ENCODE assay signal across 10 mouse cellular contexts in the genomic region with DNA sequence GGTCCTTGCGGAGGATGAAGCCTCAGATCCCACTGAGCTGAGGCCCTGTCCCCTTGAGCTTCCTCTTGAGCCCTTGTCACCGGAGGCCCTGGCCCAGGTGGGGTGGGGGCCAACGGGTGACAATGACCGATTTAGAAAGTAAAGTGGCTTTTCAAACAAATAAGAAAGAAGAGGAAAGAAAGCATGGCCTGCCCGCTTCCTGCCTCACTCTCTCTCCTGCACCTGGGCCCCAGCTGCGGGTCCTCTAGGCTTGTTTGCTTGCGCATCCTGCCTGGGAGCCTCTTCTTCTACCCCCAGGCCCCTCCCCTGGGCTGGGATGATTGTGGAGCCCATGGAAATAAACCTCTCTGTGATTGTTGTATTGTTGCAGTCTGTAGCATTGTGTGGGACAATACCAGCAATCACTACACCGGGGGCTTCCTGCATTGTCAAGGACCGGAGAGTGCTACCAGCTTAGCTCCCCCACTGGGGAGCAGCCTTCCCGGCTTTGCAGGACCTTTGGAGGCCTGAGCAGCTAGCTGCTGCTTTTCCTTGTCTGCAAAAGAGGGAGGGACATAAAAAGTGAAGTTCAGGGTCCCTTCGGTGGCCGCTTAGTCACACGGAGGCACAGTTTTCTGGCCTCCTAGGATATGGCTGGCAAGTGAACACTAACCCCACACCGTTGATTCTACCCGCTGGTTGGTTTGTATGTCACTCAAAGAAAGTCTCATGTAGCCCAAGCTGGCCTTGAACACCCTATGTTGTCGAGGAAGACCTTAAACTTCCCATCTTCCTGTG. TPM values are rescaled to one million over a fixed set of nuclear protein-coding genes. Genes with fewer than 3 reads are reported as not detected.
DNase-seq lines count a peak whose midpoint lies in the region; ATAC-seq and TF ChIP-seq lines count a peak whose summit lies in the region.
"Had no signal": no experiment of that assay in that cellular context is flagged by ENCODE, and none has a peak within 500 bp of the region (broad histone marks: within the 10 kb centered on the region; RNA-seq: fewer than 3 reads in every experiment).

No protein-coding gene starts in this region.

- ATAC-seq in hindbrain, embryonic 12.5 days (ENCODE audit: low FRiP score), result no peak
- ATAC-seq in hindbrain, embryonic 16.5 days, result no peak
- peak; percentile 82 for ATAC-seq in CD4-positive, CD25-positive, alpha-beta regulatory T cell, adult 4 months
- ATAC-seq in neutrophil, adult 5-6 weeks (ENCODE audit: extremely low read depth, insufficient number of reproducible peaks, low FRiP score, poor library complexity, severe bottlenecking), result peak; percentile 13
- ATAC-seq in forebrain, embryonic 12.5 days (ENCODE audit: low FRiP score), result no peak
- ATAC-seq: forebrain, postnatal 0 days had no signal

- 31% methylated on average over 16 of the region's 16 CpGs for WGBS in hindbrain, embryonic 12.5 days
- 35% methylated on average over 16 of the region's 16 CpGs for WGBS in hindbrain, embryonic 16.5 days
- 22% methylated on average over 16 of the region's 16 CpGs for WGBS in forebrain, embryonic 12.5 days

- TF ChIP-seq CTCF in brain, embryonic 14.5 days (IDR thresholded peaks at IDR 0.05; ENCODE audit: borderline replicate concordance, extremely low read depth, insufficient read depth, insufficient read length), result no peak

- H3K27me3 ChIP-seq in hindbrain, embryonic 12.5 days, result no peaks in the 10 kb centered on the region
- no peaks in the 10 kb centered on the region for H3K27me3 ChIP-seq in hindbrain, embryonic 16.5 days (replicated peaks; ENCODE audit: control insufficient read depth, insufficient read depth, low read length)
- H3K27me3 ChIP-seq in forebrain, embryonic 12.5 days, result no peaks in the 10 kb centered on the region

- 0 out of 2 replicates have a peak overlapping the region, but pooled peaks have one; percentile 13 for H3K9ac ChIP-seq in hindbrain, embryonic 12.5 days
- no peak overlapping the region for H3K9ac ChIP-seq in hindbrain, embryonic 16.5 days (ENCODE audit: low read depth, low read length)
- no peak overlapping the region for H3K9ac ChIP-seq in forebrain, embryonic 12.5 days
- H3K9ac ChIP-seq: forebrain, postnatal 0 days had no signal

- H3K4me2 ChIP-seq in hindbrain, embryonic 12.5 days (replicated peaks), result no peak overlapping the region
- H3K4me2 ChIP-seq in hindbrain, embryonic 16.5 days (ENCODE audit: low read length), result no peak overlapping the region
- H3K4me2 ChIP-seq in forebrain, embryonic 12.5 days, result no peak overlapping the region

- no peaks in the 10 kb centered on the region for H3K36me3 ChIP-seq in hindbrain, embryonic 12.5 days
- no peaks in the 10 kb centered on the region for H3K36me3 ChIP-seq in hindbrain, embryonic 16.5 days (ENCODE audit: control insufficient read depth, insufficient read depth, low read length)
- no peaks in the 10 kb centered on the region for H3K36me3 ChIP-seq in forebrain, embryonic 12.5 days (replicated peaks)

- no peaks in the 10 kb centered on the region for H3K9me3 ChIP-seq in hindbrain, embryonic 12.5 days (replicated peaks)
- H3K9me3 ChIP-seq in hindbrain, embryonic 16.5 days (ENCODE audit: control insufficient read depth, low read length), result 0 out of 2 replicates have a peak, but pooled peaks cover 2% of the 10 kb centered on the region
- H3K9me3 ChIP-seq in forebrain, embryonic 12.5 days, result no peaks in the 10 kb centered on the region

- H3K4me3 ChIP-seq in hindbrain, embryonic 12.5 days, result no peak overlapping the region
- H3K4me3 ChIP-seq in hindbrain, embryonic 16.5 days (ENCODE audit: low read length), result no peak overlapping the region
- H3K4me3 ChIP-seq in forebrain, embryonic 12.5 days (replicated peaks), result no peak overlapping the region

- H3K4me1 ChIP-seq in hindbrain, embryonic 12.5 days, result peaks cover 6% of the 10 kb centered on the region
- H3K4me1 ChIP-seq in hindbrain, embryonic 16.5 days (ENCODE audit: control insufficient read depth, insufficient read depth, low read depth, low read length), result no peaks in the 10 kb centered on the region
- H3K4me1 ChIP-seq in forebrain, embryonic 12.5 days, result peaks cover 11% of the 10 kb centered on the region

- H3K27ac ChIP-seq in hindbrain, embryonic 12.5 days, result no peak overlapping the region
- H3K27ac ChIP-seq in hindbrain, embryonic 16.5 days (ENCODE audit: low read depth, low read length), result no peak overlapping the region
- no peak overlapping the region for H3K27ac ChIP-seq in forebrain, embryonic 12.5 days

- TF ChIP-seq POLR2A in brain, embryonic 14.5 days (IDR thresholded peaks at IDR 0.05; ENCODE audit: borderline replicate concordance, extremely low read depth, insufficient read depth, insufficient read length, poor library complexity, severe bottlenecking), result no peak

- peak; percentile 17 for DNase-seq in brain, embryonic 14.5 days (ENCODE audit: low read depth)
- DNase-seq in layer of hippocampus, postnatal 36 days, result no peak
- DNase-seq in layer of hippocampus, adult 18-20 months (ENCODE audit: low spot score in 2 of 2), result no peak
- DNase-seq: forebrain, postnatal 0 days; layer of hippocampus, adult 9-11 months had no signal

RNA-seq across cellular contexts. Expression of gene Rpl11, which starts 35.9 kb away (rescaled TPM):
- 277 and 292 TPM in 2 replicates for polyA plus RNA-seq in hindbrain, embryonic 12.5 days (2016; fragmentation: Nextera tagmentation; extraction: Ambion mirVana)
- 233 and 244 TPM in 2 replicates for polyA plus RNA-seq in hindbrain, embryonic 16.5 days (2015; fragmentation: Nextera tagmentation; extraction: Ambion mirVana)
- polyA plus RNA-seq in CD4-positive, CD25-positive, alpha-beta regulatory T cell, adult 4 months (2017; shearing (Covaris generic)), result 1,000 to 10,000 TPM in 1 of 2 experiments, 100 to 1,000 TPM in 1; 954 to 1,576 TPM
- 818 and 948 TPM in 2 replicates for polyA plus RNA-seq in brain, embryonic 14.5 days (2012; rRNA removed)
- total RNA-seq in neutrophil, adult 5-6 weeks (2017), result 333 and 414 TPM in 2 replicates
- total RNA-seq in layer of hippocampus, postnatal 36 days (2021), result 100 to 1,000 TPM; 284 to 295 TPM
- 100 to 1,000 TPM; 306 to 330 TPM for total RNA-seq in layer of hippocampus, adult 18-20 months (2021)
- 315 and 333 TPM in 2 replicates for polyA plus RNA-seq in forebrain, embryonic 12.5 days (2016; fragmentation: Nextera tagmentation; extraction: Ambion mirVana)

RNA-seq across cellular contexts. Expression of gene Id3, which starts 54.1 kb away (rescaled TPM):
- 372 and 426 TPM in 2 replicates for polyA plus RNA-seq in hindbrain, embryonic 12.5 days (2016; fragmentation: Nextera tagmentation; extraction: Ambion mirVana)
- 214 and 226 TPM in 2 replicates for polyA plus RNA-seq in hindbrain, embryonic 16.5 days (2015; fragmentation: Nextera tagmentation; extraction: Ambion mirVana)
- polyA plus RNA-seq in CD4-positive, CD25-positive, alpha-beta regulatory T cell, adult 4 months (2017; shearing (Covaris generic)), result 100 to 1,000 TPM; 388 to 433 TPM
- 105 and 107 TPM in 2 replicates for polyA plus RNA-seq in brain, embryonic 14.5 days (2012; rRNA removed)
- 25.4 and 29.5 TPM in 2 replicates for total RNA-seq in neutrophil, adult 5-6 weeks (2017)
- total RNA-seq in layer of hippocampus, postnatal 36 days (2021), result 10 to 100 TPM; 35.4 to 42.4 TPM
- total RNA-seq in layer of hippocampus, adult 18-20 months (2021), result 10 to 100 TPM; 30.0 to 35.1 TPM
- polyA plus RNA-seq in forebrain, embryonic 12.5 days (2016; fragmentation: Nextera tagmentation; extraction: Ambion mirVana), result 173 and 228 TPM in 2 replicates

Comparison
In these comparisons a context has a peak if more than half of its experiments do, and no peak if none do; other contexts are left out.
1. ATAC-seq: peak in CD4-positive, CD25-positive, alpha-beta regulatory T cell, adult 4 months (single experiment) and neutrophil, adult 5-6 weeks (single experiment); none in hindbrain, embryonic 12.5 days (single experiment), hindbrain, embryonic 16.5 days (single experiment) and forebrain, embryonic 12.5 days (single experiment).